Mouse (Mus musculus): ENCODE results near the gene Lins1. TPM values are rescaled to one million over a fixed set of nuclear protein-coding genes. Genes with fewer than 3 reads are reported as not detected.
A peak's percentile ranks its signal among the peaks of the same experiment; 100 is the strongest.

Gene Lins1
- polyA plus RNA-seq, 1 experiment from 2014 or later: 10.8 TPM

DNA sequence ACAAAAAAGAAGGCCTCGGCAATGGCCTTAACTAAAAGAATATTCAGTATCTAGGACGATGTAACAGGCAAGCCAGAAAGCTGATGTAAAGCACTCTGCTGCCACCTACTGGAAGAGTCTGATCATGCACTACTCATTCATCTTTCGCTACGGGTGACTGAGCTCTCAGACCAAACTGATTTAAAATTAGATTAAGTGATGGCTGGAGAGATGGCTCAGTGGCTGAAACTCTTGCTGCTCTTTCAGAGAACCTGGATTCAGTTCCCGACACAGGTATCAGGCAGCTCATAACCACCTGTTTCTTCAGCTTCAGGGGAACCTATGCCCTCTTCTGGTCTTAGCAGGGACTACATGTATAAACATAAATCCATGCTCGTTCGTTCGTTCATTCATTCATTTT is 28.1 kb upstream of the Lins1 start:
- Histone ChIP-seq H3K4me3 (ENCODE audit: low read length) (peak overlapping the region; percentile 48), H3K4me1 (ENCODE audit: control insufficient read depth, insufficient read depth, low read length) (no peaks in the 10 kb centered on the region), H3K9ac (ENCODE audit: low read length) (no peak overlapping the region), H3K9me3 (replicated peaks; ENCODE audit: control insufficient read depth, low read length) (no peaks in the 10 kb centered on the region), H3K36me3 (ENCODE audit: control insufficient read depth, insufficient read depth) (peaks cover 19% of the 10 kb centered on the region), H3K27ac (ENCODE audit: low read length) (no peak overlapping the region), H3K27me3 (ENCODE audit: control insufficient read depth, insufficient read depth, low read length) (no peaks in the 10 kb centered on the region), H3K4me2 (ENCODE audit: low read depth, low read length) (peak overlapping the region; percentile 53)
- 13% methylated on average over 8 of the region's 8 CpGs for WGBS
- no peak; the same call in 1 of the 2 replicates for ATAC-seq (replicated peaks; ENCODE audit: extremely low read depth, insufficient read depth, low FRiP score)

DNA sequence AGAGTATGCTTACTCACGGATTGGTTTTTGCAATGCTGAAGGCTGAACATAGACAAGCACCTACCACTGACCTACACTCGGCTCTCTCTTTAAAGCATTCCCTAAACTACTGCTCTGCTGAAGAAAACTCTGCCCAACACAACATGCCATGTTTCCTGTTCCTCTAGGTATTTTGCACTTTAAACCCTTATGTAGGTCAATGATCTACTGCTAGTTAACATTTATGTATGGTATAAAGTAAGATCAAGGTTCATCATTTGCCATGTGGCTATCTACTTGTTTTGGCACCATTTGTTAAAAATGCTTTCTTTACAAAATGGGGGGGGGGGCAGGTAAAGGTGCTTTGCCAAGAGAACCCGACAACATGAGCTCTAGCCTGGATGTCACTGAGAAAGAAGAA is 26.1 kb upstream of the Lins1 start:
- H3K9me3 ChIP-seq (replicated peaks; ENCODE audit: control insufficient read depth, low read length): peaks cover 5% of the 10 kb centered on the region; the same call in 1 of the 2 replicates
- H3K9ac ChIP-seq (ENCODE audit: low read length): no peak overlapping the region
- no peak overlapping the region for H3K4me2 ChIP-seq (ENCODE audit: low read depth, low read length)
- no peak overlapping the region for H3K27ac ChIP-seq (ENCODE audit: low read length)
- H3K27me3 ChIP-seq (ENCODE audit: control insufficient read depth, insufficient read depth, low read length): no peaks in the 10 kb centered on the region
- 81% methylated on average over 3 of the region's 3 CpGs for WGBS
- H3K36me3 ChIP-seq (ENCODE audit: control insufficient read depth, insufficient read depth): peaks cover 15% of the 10 kb centered on the region
- no peaks in the 10 kb centered on the region for H3K4me1 ChIP-seq (ENCODE audit: control insufficient read depth, insufficient read depth, low read length)
- no peak for ATAC-seq (replicated peaks; ENCODE audit: extremely low read depth, insufficient read depth, low FRiP score)
- H3K4me3 ChIP-seq (ENCODE audit: low read length): no peak overlapping the region

GRCm38 (mm10) chr7:66667064-66667463 is 22.6 kb upstream of the Lins1 start:
- peaks cover 7% of the 10 kb centered on the region; the same call in 1 of the 2 replicates for H3K9me3 ChIP-seq (replicated peaks; ENCODE audit: control insufficient read depth, low read length)
- ATAC-seq (replicated peaks; ENCODE audit: extremely low read depth, insufficient read depth, low FRiP score): no peak
- peaks cover 21% of the 10 kb centered on the region for H3K36me3 ChIP-seq (ENCODE audit: control insufficient read depth, insufficient read depth)
- no peaks in the 10 kb centered on the region for H3K27me3 ChIP-seq (ENCODE audit: control insufficient read depth, insufficient read depth, low read length)
- H3K27ac ChIP-seq (ENCODE audit: low read length): no peak overlapping the region
- no peak overlapping the region for H3K4me3 ChIP-seq (ENCODE audit: low read length)
- no peaks in the 10 kb centered on the region for H3K4me1 ChIP-seq (ENCODE audit: control insufficient read depth, insufficient read depth, low read length)
- no peak overlapping the region for H3K9ac ChIP-seq (ENCODE audit: low read length)
- H3K4me2 ChIP-seq (ENCODE audit: low read depth, low read length): no peak overlapping the region

GRCm38 (mm10) chr7:66675800-66676199 is 13.9 kb upstream of the Lins1 start:
- WGBS: 88% methylated on average over 2 of the region's 2 CpGs
- Histone ChIP-seq H3K27ac (ENCODE audit: low read length) (no peak overlapping the region), H3K4me3 (ENCODE audit: low read length) (no peak overlapping the region), H3K4me2 (ENCODE audit: low read depth, low read length) (no peak overlapping the region), H3K4me1 (ENCODE audit: control insufficient read depth, insufficient read depth, low read length) (no peaks in the 10 kb centered on the region), H3K9me3 (replicated peaks; ENCODE audit: control insufficient read depth, low read length) (no peaks in the 10 kb centered on the region), H3K9ac (ENCODE audit: low read length) (no peak overlapping the region), H3K27me3 (ENCODE audit: control insufficient read depth, insufficient read depth, low read length) (no peaks in the 10 kb centered on the region), H3K36me3 (ENCODE audit: control insufficient read depth, insufficient read depth) (peaks cover 61% of the 10 kb centered on the region)
- no peak for ATAC-seq (replicated peaks; ENCODE audit: extremely low read depth, insufficient read depth, low FRiP score)

GRCm38 (mm10) chr7:66682119-66682863 is 7.4 kb upstream of the Lins1 start:
- Histone ChIP-seq H3K36me3 (ENCODE audit: control insufficient read depth, insufficient read depth) (peaks cover 41% of the 10 kb centered on the region), H3K27ac (ENCODE audit: low read length) (no peak overlapping the region), H3K9ac (ENCODE audit: low read length) (no peak overlapping the region), H3K27me3 (ENCODE audit: control insufficient read depth, insufficient read depth, low read length) (no peaks in the 10 kb centered on the region), H3K4me1 (ENCODE audit: control insufficient read depth, insufficient read depth, low read length) (no peaks in the 10 kb centered on the region), H3K9me3 (replicated peaks; ENCODE audit: control insufficient read depth, low read length) (no peaks in the 10 kb centered on the region), H3K4me3 (ENCODE audit: low read length) (no peak overlapping the region), H3K4me2 (ENCODE audit: low read depth, low read length) (no peak overlapping the region)
- WGBS: 92% methylated on average over 5 of the region's 5 CpGs
- ATAC-seq (replicated peaks; ENCODE audit: extremely low read depth, insufficient read depth, low FRiP score): no peak

- peak overlapping the region; percentile 87 for H3K4me2 ChIP-seq (ENCODE audit: low read depth, low read length)
- no peak for ATAC-seq (replicated peaks; ENCODE audit: extremely low read depth, insufficient read depth, low FRiP score)
- H3K36me3 ChIP-seq (ENCODE audit: control insufficient read depth, insufficient read depth): peaks cover 3% of the 10 kb centered on the region
- H3K9ac ChIP-seq (ENCODE audit: low read length): peak overlapping the region; percentile 77
- peak overlapping the region; percentile 45; the same call in 1 of the 2 replicates for H3K27ac ChIP-seq (ENCODE audit: low read length)
- H3K27me3 ChIP-seq (ENCODE audit: control insufficient read depth, insufficient read depth, low read length): no peaks in the 10 kb centered on the region
- peak overlapping the region; percentile 76 for H3K4me3 ChIP-seq (ENCODE audit: low read length)
- 2% methylated on average over 5 of the region's 5 CpGs for WGBS
- H3K4me1 ChIP-seq (ENCODE audit: control insufficient read depth, insufficient read depth, low read length): peaks cover 13% of the 10 kb centered on the region
- H3K9me3 ChIP-seq (replicated peaks; ENCODE audit: control insufficient read depth, low read length): no peaks in the 10 kb centered on the region
Measured at GRCm38 (mm10) chr7:66688721-66689120, 968 bp upstream of the Lins1 start.

DNA sequence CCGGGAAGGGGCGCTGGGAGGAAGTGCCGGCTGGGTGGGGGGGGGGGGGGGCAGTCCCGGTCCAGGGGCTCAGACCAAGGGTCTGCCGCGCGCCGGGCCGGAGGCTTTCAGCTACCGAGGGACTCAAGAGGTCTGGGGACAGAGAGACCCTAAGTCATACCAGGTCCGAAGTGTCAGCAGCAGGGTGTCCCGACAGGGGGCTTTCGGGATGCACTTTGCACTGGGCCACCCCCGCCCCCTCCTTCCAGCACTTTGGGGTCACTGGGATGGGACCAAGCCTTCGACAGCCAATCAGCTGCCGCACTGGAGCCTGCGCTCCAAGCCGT is 432 bp upstream of the Lins1 start, which contains the start of gene Asb7:
Gene Asb7 (minus strand): TSS at position 303 of the 326 bp plus-strand sequence.
- H3K27ac ChIP-seq (ENCODE audit: low read length): peak within 1 kb of the TSS; percentile 88
- no peaks in the 10 kb centered on the region for H3K36me3 ChIP-seq (ENCODE audit: control insufficient read depth, insufficient read depth)
- H3K4me3 ChIP-seq (ENCODE audit: low read length): peak within 1 kb of the TSS; percentile 88
- H3K9ac ChIP-seq (ENCODE audit: low read length): peak within 1 kb of the TSS; percentile 85
- H3K4me2 ChIP-seq (ENCODE audit: low read depth, low read length): peak within 1 kb of the TSS; percentile 87
- H3K4me1 ChIP-seq (ENCODE audit: control insufficient read depth, insufficient read depth, low read length): peaks cover 13% of the 10 kb centered on the region
- H3K27me3 ChIP-seq (ENCODE audit: control insufficient read depth, insufficient read depth, low read length): no peaks in the 10 kb centered on the region
- WGBS: under 1% methylated on average over 17 of the region's 18 CpGs
- H3K9me3 ChIP-seq (replicated peaks; ENCODE audit: control insufficient read depth, low read length): no peaks in the 10 kb centered on the region
- no peak; the same call in 1 of the 2 replicates for ATAC-seq (replicated peaks; ENCODE audit: extremely low read depth, insufficient read depth, low FRiP score)

- Histone ChIP-seq H3K9me3 (replicated peaks; ENCODE audit: control insufficient read depth, low read length) (no peaks in the 10 kb centered on the region), H3K4me3 (ENCODE audit: low read length) (no peak overlapping the region), H3K27ac (ENCODE audit: low read length) (no peak overlapping the region), H3K4me1 (ENCODE audit: control insufficient read depth, insufficient read depth, low read length) (peaks cover 8% of the 10 kb centered on the region), H3K36me3 (ENCODE audit: control insufficient read depth, insufficient read depth) (0 out of 2 replicates have a peak, but pooled peaks cover 4% of the 10 kb centered on the region), H3K9ac (ENCODE audit: low read length) (no peak overlapping the region), H3K4me2 (ENCODE audit: low read depth, low read length) (no peak overlapping the region), H3K27me3 (ENCODE audit: control insufficient read depth, insufficient read depth, low read length) (no peaks in the 10 kb centered on the region)
- WGBS: 38% methylated on average over 7 of the region's 7 CpGs
- ATAC-seq (replicated peaks; ENCODE audit: extremely low read depth, insufficient read depth, low FRiP score): no peak
Measured at GRCm38 (mm10) chr7:66694467-66694866, 4.8 kb downstream of the Lins1 start.

- Histone ChIP-seq H3K4me3 (ENCODE audit: low read length) (no peak overlapping the region), H3K4me2 (ENCODE audit: low read depth, low read length) (no peak overlapping the region), H3K4me1 (ENCODE audit: control insufficient read depth, insufficient read depth, low read length) (no peaks in the 10 kb centered on the region), H3K9ac (ENCODE audit: low read length) (no peak overlapping the region), H3K9me3 (replicated peaks; ENCODE audit: control insufficient read depth, low read length) (no peaks in the 10 kb centered on the region), H3K36me3 (ENCODE audit: control insufficient read depth, insufficient read depth) (peaks cover 14% of the 10 kb centered on the region; the same call in 1 of the 2 replicates), H3K27me3 (ENCODE audit: control insufficient read depth, insufficient read depth, low read length) (no peaks in the 10 kb centered on the region), H3K27ac (ENCODE audit: low read length) (no peak overlapping the region)
- 76% methylated on average over 7 of the region's 7 CpGs for WGBS
- no peak for ATAC-seq (replicated peaks; ENCODE audit: extremely low read depth, insufficient read depth, low FRiP score)
Measured at GRCm38 (mm10) chr7:66702721-66703120, 13.0 kb downstream of the Lins1 start.
